Mouse (Mus musculus): ENCODE data around the gene 2900092C05Rik.

The 2900092C05Rik gene

DNA sequence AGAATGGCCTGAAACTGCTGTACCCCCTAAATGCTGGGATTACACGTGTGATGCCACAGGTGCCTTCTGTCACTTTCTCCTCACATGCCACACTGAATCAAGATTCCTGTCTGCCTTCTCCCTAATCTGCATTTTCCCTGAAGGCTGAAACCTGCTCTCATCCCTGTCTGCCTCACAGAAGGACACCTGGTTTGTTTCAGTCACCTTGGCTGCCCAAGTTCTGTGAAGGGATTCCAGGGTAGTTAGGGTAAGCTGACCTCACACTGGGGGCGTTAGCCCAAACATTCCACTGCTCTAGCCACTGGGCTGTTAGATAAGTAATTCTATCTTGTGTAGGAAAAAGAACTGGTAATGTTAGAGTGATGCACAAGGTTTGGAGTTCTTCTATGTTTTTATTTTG is at the start of gene 2900092C05Rik:
2900092C05Rik (plus strand) TSS at position 301 of the 400 bp plus-strand sequence.
- DNase-seq: no peak

DNA sequence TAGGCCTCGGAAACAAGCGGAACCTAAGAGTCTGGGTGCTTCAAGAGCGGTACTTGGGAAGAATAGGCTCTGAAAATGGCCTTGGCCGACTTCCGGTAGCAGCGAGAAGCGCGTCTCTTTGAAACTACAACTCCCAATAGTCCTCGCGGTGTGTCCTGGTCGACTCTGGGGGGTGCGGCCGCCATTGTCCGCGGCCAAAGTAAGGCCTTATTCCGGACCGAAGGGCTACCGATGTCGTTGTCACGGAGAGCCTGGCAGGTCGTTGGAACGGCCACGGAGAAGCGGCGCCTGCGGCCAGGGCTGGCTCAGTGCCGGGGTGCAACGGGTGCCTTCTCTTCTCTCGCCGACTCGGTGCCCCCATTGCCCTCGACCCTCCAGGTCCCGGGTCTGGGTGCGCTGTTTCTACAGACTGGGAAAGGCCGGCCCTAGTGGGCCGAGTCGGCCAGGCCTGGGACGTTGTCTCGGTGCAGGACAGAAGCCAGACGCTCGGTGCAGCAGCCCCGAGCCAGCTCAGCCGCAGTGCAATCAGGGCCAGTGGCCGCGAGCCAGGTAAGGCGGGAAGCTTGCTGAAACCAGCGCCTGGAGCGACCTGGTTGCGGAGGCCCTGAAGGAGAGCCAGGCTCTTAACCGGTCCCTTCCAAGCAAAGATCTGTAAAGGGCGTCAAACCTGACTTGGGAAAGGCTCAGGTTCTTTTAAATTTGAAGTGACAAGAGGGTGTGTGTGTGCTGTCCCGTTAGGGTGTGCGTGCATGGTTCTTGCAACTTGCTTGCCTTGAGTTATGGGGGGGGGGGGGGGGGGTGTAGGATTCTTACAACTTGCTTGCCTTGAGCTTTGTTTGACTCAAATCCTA is 33.9 kb upstream of the 2900092C05Rik start, which contains the start of gene Zfp606:
Zfp606 (plus strand) TSS at position 136 of the 851 bp plus-strand sequence.
- DNase-seq: peak; percentile 82

DNA sequence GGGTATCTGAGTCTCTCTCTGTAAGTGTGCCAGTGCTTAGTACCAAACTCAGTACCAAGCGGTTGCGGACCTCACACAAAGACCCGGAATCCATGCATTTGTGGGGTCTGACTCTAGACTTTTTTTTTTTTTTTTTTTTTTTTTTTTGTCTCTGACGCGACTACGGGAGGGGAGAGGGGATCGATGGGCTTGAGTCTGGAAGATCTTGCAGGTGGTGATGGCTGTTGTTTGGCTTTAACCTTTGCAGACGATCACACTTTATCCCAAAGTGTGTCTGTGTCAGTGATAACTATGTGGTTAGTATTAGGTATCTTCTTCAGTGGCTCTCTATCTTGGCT is 33.3 kb upstream of the 2900092C05Rik start:
- DNase-seq: no peak

DNA sequence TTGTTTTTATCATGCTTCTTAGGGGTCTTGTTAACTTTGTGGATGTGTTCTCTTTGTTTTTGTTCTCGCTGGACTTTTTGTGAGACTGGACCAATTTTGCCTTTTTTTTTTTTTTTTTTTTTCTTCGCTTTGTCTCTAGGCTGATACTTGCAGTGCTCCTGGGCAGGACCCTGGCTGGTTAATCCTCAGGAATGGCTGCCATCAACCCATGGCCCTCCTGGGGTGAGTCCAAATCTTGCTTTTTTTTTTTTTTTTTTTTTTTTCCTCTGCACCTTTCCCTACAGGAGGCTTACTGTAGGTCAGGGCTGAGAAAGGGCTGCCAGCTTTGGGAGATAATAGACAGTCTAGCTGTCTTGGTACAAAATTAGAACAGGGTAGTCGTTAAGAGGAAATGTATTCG is 32.8 kb upstream of the 2900092C05Rik start:
- no peak for DNase-seq

DNA sequence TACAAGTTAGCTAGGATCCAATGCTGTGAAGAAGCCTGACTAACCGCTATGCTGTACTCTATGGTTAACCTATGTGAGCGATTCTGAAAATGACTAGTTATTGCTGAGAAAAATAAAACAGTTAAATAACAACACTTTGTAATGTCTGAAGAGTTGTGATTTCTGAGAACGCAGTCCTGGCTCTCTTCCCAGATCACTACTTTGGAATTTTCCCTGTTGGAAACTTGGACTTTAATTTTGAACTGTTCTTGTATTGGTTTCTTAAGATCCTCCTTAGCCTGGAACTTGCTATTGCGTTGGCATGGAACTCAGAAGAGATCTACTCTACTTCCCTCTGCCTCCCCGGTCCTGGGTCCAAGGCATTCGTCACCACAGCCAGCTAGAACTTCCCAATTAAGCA is 28.5 kb upstream of the 2900092C05Rik start:
- DNase-seq: no peak

DNA sequence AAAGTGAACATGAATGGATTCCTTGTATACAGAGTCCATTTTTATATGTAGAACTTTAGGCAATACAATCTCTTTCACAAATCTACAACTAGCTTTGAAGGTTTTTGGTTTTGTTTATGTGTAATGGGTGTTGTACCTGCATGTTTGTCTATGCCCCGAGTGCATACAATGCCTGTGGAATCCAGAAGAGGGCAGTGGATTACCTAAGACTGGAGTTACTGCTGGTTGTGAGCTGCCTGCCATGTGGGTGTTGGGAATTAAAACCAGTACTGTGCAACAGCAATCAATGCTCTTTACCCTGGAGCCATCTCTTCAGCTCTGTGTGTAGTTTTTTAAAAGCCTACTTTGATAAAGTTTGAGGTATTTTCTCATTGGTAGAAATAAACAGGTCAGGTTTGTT is 26.4 kb upstream of the 2900092C05Rik start:
- DNase-seq: no peak

DNA sequence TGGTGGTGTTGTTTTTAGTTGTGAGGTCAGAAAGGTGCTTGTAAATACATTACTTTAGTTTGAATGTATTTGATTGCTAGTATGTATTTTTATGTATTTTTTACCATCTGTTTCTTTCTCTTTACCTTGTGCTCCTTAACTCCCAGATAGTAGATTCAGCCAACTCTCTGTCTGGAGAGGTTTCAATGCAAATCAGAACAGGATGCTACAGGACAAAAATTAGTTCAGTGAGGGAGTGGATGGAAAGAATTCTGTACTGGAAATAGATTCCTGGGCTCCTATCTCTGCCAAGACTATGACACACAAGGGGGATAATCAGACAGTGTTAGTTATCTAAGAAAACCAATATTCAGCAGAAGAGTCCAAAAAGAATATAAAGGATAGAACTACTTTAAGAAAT is 25.6 kb upstream of the 2900092C05Rik start:
- DNase-seq: no peak

DNA sequence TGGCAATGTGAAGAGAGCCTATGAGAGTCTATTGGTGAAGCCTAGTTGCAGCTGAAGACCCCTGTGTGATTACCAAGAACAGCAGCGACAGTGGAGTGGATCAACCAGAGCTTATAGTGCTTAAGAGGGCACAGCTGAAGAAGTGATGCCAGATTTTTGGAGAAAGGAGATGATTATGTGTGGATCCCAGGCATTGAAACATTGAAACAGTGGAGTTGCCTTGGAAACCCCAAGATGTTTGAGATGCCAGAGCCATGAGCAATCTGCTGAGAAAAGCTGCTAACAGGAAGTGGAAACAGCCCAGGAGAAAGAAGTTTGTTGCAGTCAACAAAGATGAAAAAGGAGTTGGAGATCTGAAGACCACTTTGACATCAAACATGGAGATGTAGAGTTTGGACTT is 1.4 kb upstream of the 2900092C05Rik start:
- DNase-seq: no peak

Measured in cerebellum, adult 8-10 months (tissue).